Mouse (Mus musculus) ES-Bruce4 (cell line): ENCODE results near the gene Apoa4.

Experiments
- CTCF ChIP-seq: IDR thresholded peaks from one replicate; pipeline ENCODE4 v1.8.1; 2011; ENCODE audit warnings: low read depth, low read length
- POLR2A ChIP-seq: IDR thresholded peaks from one replicate; pipeline ENCODE4 v1.8.1; 2011; ENCODE audit warnings: low read length; ENCODE audit not compliant: insufficient read depth

- TF ChIP-seq POLR2A: no peak
- no peak for TF ChIP-seq CTCF
Observed at GRCm38 (mm10) chr9:46259111-46259510, 18.6 kb downstream of the Apoa4 start.
